Mouse (Mus musculus) urinary bladder, postnatal 14 days (tissue): ENCODE measurements around the gene Mrps7.
A peak's percentile ranks its signal among the peaks of the same experiment; 100 is the strongest.

ENCODE experiments used
- DNase-seq: peaks from one replicate; pipeline ENCODE4 v3.0.0; 2021; ENCODE audit warnings: low spot score

The Mrps7 gene

GRCm38 (mm10) chr11:115603476-115604303 is at the start of gene Mrps7, which contains the start of gene Gga3:
Mrps7 (plus strand) TSS chr11:115603925.
Gga3 (minus strand) TSS chr11:115604051.
- peak; percentile 92 for DNase-seq

- no peak for DNase-seq
These were observed 48.0 kb upstream of the Mrps7 start for GRCm38 (mm10) chr11:115555717-115556116.

GRCm38 (mm10) chr11:115563406-115563805 is 40.3 kb upstream of the Mrps7 start:
- DNase-seq: no peak

- peak; percentile 98 for DNase-seq
These were observed 39.5 kb upstream of the Mrps7 start, which contains the start of gene Nup85 for GRCm38 (mm10) chr11:115564064-115564809. Nup85 (plus strand) TSS chr11:115564434.

- no peak for DNase-seq
These were observed 38.8 kb upstream of the Mrps7 start for GRCm38 (mm10) chr11:115564961-115565360.

- DNase-seq: no peak
These were observed 24.6 kb upstream of the Mrps7 start for GRCm38 (mm10) chr11:115579080-115579479.

- DNase-seq: no peak
These were observed 20.7 kb upstream of the Mrps7 start for GRCm38 (mm10) chr11:115582913-115583606.

- no peak for DNase-seq
These were observed 19.2 kb upstream of the Mrps7 start for GRCm38 (mm10) chr11:115584376-115585073.

GRCm38 (mm10) chr11:115585573-115586100 is 18.1 kb upstream of the Mrps7 start:
- no peak for DNase-seq

GRCm38 (mm10) chr11:115586403-115586802 is 17.3 kb upstream of the Mrps7 start:
- no peak for DNase-seq

GRCm38 (mm10) chr11:115587984-115588383 is 15.7 kb upstream of the Mrps7 start:
- no peak for DNase-seq

GRCm38 (mm10) chr11:115590526-115591075 is 13.1 kb upstream of the Mrps7 start:
- DNase-seq: no peak

GRCm38 (mm10) chr11:115595209-115595608 is 8.5 kb upstream of the Mrps7 start:
- DNase-seq: no peak

- no peak for DNase-seq
These were observed 5.4 kb upstream of the Mrps7 start for GRCm38 (mm10) chr11:115598309-115598708.

- DNase-seq: no peak
These were observed 4.0 kb upstream of the Mrps7 start for GRCm38 (mm10) chr11:115599722-115600121.

GRCm38 (mm10) chr11:115600743-115601142 is 3.0 kb upstream of the Mrps7 start:
- no peak for DNase-seq

- DNase-seq: no peak
These were observed 2.6 kb upstream of the Mrps7 start for GRCm38 (mm10) chr11:115601174-115601573.

- DNase-seq: no peak
These were observed 623 bp upstream of the Mrps7 start for GRCm38 (mm10) chr11:115603128-115603475.

- no peak for DNase-seq
These were observed 575 bp downstream of the Mrps7 start for GRCm38 (mm10) chr11:115604304-115604696.

- DNase-seq: no peak
These were observed 3.0 kb downstream of the Mrps7 start for GRCm38 (mm10) chr11:115606733-115607132.
